Mouse (Mus musculus) lung, embryonic 14.5 days (tissue): Measurements from ENCODE around the gene Egfl8. TPM values are rescaled to one million over a fixed set of nuclear protein-coding genes. Genes with fewer than 3 reads are reported as not detected.
A peak's percentile ranks its signal among the peaks of the same experiment; 100 is the strongest.

Source experiments
- ATAC-seq: fragments of 200-750 bp; cut with Nextera tagmentation; 2 replicates; pipeline ENCODE4 v1.8.0; 2017; ENCODE audit warnings: mild to moderate bottlenecking, moderate TSS enrichment, moderate library complexity; ENCODE audit not compliant: insufficient read depth
- DNase-seq: peaks from one replicate; pipeline ENCODE4 v3.0.0-alpha.2; 2015
- H3K27ac ChIP-seq: fragments of 300-500 bp; sonication (generic); 2 replicates; pipeline ENCODE4 v1.5.1; 2014; ENCODE audit warnings: low read depth, mild to moderate bottlenecking, moderate library complexity
- H3K27me3 ChIP-seq: fragments of 300-500 bp; sonication (generic); 2 replicates; pipeline ENCODE4 v1.6.1; 2014; ENCODE audit warnings: low read length, control low read depth; ENCODE audit not compliant: insufficient read depth
- H3K36me3 ChIP-seq: fragments of 300-500 bp; sonication (generic); 2 replicates; pipeline ENCODE4 v1.6.1; 2014; ENCODE audit warnings: control low read depth; ENCODE audit not compliant: insufficient read depth
- H3K4me1 ChIP-seq: fragments of 300-500 bp; sonication (generic); 2 replicates; pipeline ENCODE4 v1.6.1; 2014; ENCODE audit warnings: antibody characterized with exemption, control low read depth; ENCODE audit not compliant: insufficient read depth
- H3K4me2 ChIP-seq: fragments of 300-500 bp; sonication (generic); 2 replicates; pipeline ENCODE4 v1.6.1; 2014; ENCODE audit warnings: mild to moderate bottlenecking
- H3K4me3 ChIP-seq: fragments of 300-500 bp; sonication (generic); 2 replicates; pipeline ENCODE4 v1.5.1; 2014; ENCODE audit warnings: low read depth, low read length
- H3K9ac ChIP-seq: fragments of 300-500 bp; sonication (generic); 2 replicates; pipeline ENCODE4 v1.6.1; 2014
- H3K9me3 ChIP-seq: fragments of 300-500 bp; sonication (generic); 2 replicates; pipeline ENCODE4 v1.6.1; 2016; ENCODE audit warnings: low read depth, low read length, control low read depth
- CTCF ChIP-seq: IDR thresholded peaks from 2 replicates; pipeline ENCODE4 v1.5.1; 2016; ENCODE audit warnings: antibody characterized with exemption, low read depth
- WGBS: fragments of 180-500 bp; shearing (Covaris S2); extraction: QIAGEN DNeasy Blood & Tissue Kit; methylation state at CpG from one replicate; pipeline ENCODE4 v1.1.7; 2014; 5-methylcytosine and 5-hydroxymethylcytosine counted together
- polyA plus RNA-seq: library from polyadenylated mRNA; unstranded; fragments of >200 nt; fragmentation: Nextera tagmentation; extraction: Ambion mirVana; gene quantifications from 2 replicates; pipeline ENCODE4 v1.2.1, GENCODE M21; 2014

The Egfl8 gene
- polyA plus RNA-seq, 1 experiment from 2014 or later, result 2.1 TPM

GRCm38 (mm10) chr17:34590154-34590987, 25.4 kb downstream of the Egfl8 start:
- 62% methylated on average over 15 of the region's 15 CpGs for WGBS
- no peak for DNase-seq
- peaks cover 49% of the 10 kb centered on the region for H3K4me1 ChIP-seq

GRCm38 (mm10) chr17:34589681-34590101, 26.1 kb downstream of the Egfl8 start, which contains the start of gene Gpsm3:
Gene Gpsm3 (plus strand): TSS chr17:34589806.
- H3K36me3 ChIP-seq, result peaks cover 9% of the 10 kb centered on the region
- H3K27me3 ChIP-seq, result no peaks in the 10 kb centered on the region
- no peak for ATAC-seq
- peak within 1 kb of the TSS; percentile 97 for H3K4me2 ChIP-seq
- 7% methylated on average over 7 of the region's 7 CpGs for WGBS
- H3K27ac ChIP-seq, result peak within 1 kb of the TSS; percentile 98
- no peak for TF ChIP-seq CTCF
- H3K9me3 ChIP-seq, result no peaks in the 10 kb centered on the region
- DNase-seq, result peak; percentile 72
- peak within 1 kb of the TSS; percentile 8; the same call in 1 of the 2 replicates for H3K9ac ChIP-seq
- H3K4me1 ChIP-seq, result peaks cover 48% of the 10 kb centered on the region
- peak within 1 kb of the TSS; percentile 14 for H3K4me3 ChIP-seq

More at GRCm38 (mm10) chr17:34590154-34590987, 25.4 kb downstream of the Egfl8 start:
- Histone ChIP-seq H3K9ac (0 out of 2 replicates have a peak overlapping the region, but pooled peaks have one; percentile 8), H3K4me3 (peak overlapping the region; percentile 14), H3K27ac (peak overlapping the region; percentile 98), H3K27me3 (no peaks in the 10 kb centered on the region), H3K9me3 (no peaks in the 10 kb centered on the region), H3K36me3 (peaks cover 16% of the 10 kb centered on the region), H3K4me2 (peak overlapping the region; percentile 97)
- TF ChIP-seq CTCF, result no peak
- no peak for ATAC-seq

DNA sequence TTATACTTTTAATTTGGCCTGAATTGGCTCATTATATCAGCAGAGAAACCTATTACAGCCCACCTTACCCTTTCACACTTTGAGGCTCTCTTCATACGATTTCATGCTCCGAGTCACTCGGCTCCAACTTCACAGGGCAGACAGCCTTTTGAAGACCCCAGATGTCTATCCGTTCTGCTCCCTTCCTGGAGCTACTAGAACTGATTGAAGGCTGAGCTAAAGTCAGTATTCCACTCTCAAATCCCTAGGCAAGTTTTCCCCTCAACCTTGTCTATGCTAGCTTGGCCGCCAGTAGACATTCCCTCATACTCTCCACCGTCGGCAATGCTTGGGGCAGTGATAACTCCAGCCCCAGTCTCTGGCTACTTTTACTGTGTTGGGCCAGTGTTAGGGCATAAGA, 26.6 kb downstream of the Egfl8 start:
- Histone ChIP-seq H3K9ac (no peak overlapping the region; the same call in 1 of the 2 replicates), H3K9me3 (no peaks in the 10 kb centered on the region), H3K4me2 (peak overlapping the region; percentile 97), H3K36me3 (peaks cover 4% of the 10 kb centered on the region), H3K4me3 (peak overlapping the region; percentile 14), H3K27ac (peak overlapping the region; percentile 98), H3K27me3 (no peaks in the 10 kb centered on the region), H3K4me1 (peaks cover 44% of the 10 kb centered on the region)
- no peak for DNase-seq
- ATAC-seq, result no peak
- TF ChIP-seq CTCF, result no peak
- 20% methylated on average over 7 of the region's 7 CpGs for WGBS

DNA sequence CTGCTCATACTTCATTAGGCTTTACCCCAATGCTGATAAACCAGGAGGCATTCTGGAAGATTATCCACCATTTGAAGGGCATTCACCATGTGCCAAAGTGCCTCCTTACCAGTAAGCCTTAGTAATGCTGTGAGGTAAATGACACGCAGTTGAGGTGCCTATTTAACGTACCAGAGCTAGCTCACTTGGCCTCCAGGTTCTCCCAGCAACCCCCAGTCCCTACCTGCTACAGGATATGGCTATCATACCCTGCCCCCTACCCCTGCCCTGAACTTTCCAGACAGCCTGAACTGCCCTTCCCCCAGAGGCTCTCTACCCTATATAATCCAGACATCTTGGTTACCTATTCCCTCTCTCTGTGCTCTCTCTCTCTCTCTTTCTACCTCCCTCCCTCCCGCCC, 27.0 kb downstream of the Egfl8 start:
- Histone ChIP-seq H3K9ac (no peak overlapping the region), H3K27ac (no peak overlapping the region), H3K4me1 (peaks cover 42% of the 10 kb centered on the region)

GRCm38 (mm10) chr17:34587814-34588213, 28.0 kb downstream of the Egfl8 start:
- no peaks in the 10 kb centered on the region for H3K36me3 ChIP-seq
- peaks cover 39% of the 10 kb centered on the region for H3K4me1 ChIP-seq
- 2% methylated on average over 19 of the region's 19 CpGs for WGBS
- no peaks in the 10 kb centered on the region for H3K9me3 ChIP-seq
- H3K4me3 ChIP-seq, result peak overlapping the region; percentile 75
- no peaks in the 10 kb centered on the region for H3K27me3 ChIP-seq
- peak overlapping the region; percentile 96 for H3K27ac ChIP-seq
- peak overlapping the region; percentile 97 for H3K4me2 ChIP-seq
- TF ChIP-seq CTCF, result no peak
- DNase-seq (peak; percentile 26), ATAC-seq (no peak)
- peak overlapping the region; percentile 91 for H3K9ac ChIP-seq

More for the DNA sequence above, 27.0 kb downstream of the Egfl8 start:
- ATAC-seq, result no peak
- no peak for DNase-seq
- no peak for TF ChIP-seq CTCF
- Histone ChIP-seq H3K27me3 (no peaks in the 10 kb centered on the region), H3K9me3 (no peaks in the 10 kb centered on the region), H3K36me3 (no peaks in the 10 kb centered on the region), H3K4me2 (peak overlapping the region; percentile 97), H3K4me3 (no peak overlapping the region)
- WGBS, result 57% methylated on average over 3 of the region's 3 CpGs

DNA sequence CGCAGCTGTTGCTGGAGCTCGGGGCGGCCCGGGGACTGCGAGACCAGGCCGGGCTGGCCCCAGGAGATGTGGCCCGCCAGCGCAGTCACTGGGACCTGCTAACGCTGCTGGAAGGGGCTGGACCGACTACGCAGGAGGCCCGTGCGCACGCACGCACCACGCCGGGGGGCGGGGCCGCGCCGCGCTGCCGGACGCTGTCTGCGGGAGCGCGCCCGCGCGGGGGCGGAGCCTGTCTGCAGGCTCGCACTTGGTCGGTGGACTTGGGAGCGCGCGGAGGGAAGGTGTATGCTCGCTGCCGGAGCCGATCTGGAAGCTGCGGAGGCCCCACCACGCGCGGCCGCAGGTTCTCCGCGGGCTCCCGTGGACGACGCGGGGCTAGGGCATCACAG, 28.4 kb downstream of the Egfl8 start:
- ATAC-seq (peak; percentile 82), DNase-seq (peak; percentile 98)
- no peaks in the 10 kb centered on the region for H3K27me3 ChIP-seq
- H3K9ac ChIP-seq, result peak overlapping the region; percentile 91
- H3K4me3 ChIP-seq, result peak overlapping the region; percentile 75
- H3K27ac ChIP-seq, result peak overlapping the region; percentile 96
- H3K4me2 ChIP-seq, result peak overlapping the region; percentile 97
- TF ChIP-seq CTCF, result no peak
- WGBS, result under 1% methylated on average over 50 of the region's 50 CpGs
- peaks cover 39% of the 10 kb centered on the region for H3K4me1 ChIP-seq
- no peaks in the 10 kb centered on the region for H3K9me3 ChIP-seq
- no peaks in the 10 kb centered on the region for H3K36me3 ChIP-seq

DNA sequence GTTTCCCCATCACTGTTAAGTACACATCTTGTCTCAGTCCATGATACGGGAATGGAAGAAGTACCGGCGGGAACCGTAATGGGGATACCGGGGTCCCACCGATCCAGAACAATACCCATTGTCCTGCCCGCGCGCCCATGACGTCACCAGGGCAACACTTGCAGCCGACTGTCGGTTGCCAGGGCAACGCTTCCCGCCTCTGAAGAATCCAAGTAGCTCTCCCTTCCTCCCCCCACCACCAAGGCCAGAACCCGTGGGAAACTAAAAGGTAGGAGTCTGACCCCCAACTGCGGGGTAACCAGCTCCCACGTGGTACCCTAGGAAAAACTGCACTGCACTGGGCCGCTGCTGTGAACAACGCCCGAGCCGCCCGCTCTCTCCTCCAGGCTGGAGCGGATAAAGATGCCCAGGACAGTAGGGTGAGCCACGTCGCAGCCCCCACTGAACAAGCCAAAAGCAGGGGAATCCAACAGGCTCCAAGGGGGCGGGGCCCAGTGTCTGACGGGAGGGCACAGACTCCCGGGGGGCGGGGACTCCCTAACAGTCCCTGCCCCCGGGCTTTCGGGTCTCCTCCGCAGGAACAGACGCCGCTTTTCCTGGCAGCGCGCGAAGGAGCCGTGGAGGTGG, 28.9 kb downstream of the Egfl8 start:
- Histone ChIP-seq H3K4me2 (peak overlapping the region; percentile 97), H3K9ac (peak overlapping the region; percentile 91), H3K9me3 (no peaks in the 10 kb centered on the region), H3K27ac (peak overlapping the region; percentile 96), H3K4me3 (peak overlapping the region; percentile 75), H3K27me3 (no peaks in the 10 kb centered on the region), H3K4me1 (peaks cover 39% of the 10 kb centered on the region), H3K36me3 (no peaks in the 10 kb centered on the region)
- under 1% methylated on average over 38 of the region's 38 CpGs for WGBS
- TF ChIP-seq CTCF, result no peak
- DNase-seq (peak; percentile 96), ATAC-seq (peak; percentile 88)
